Mouse (Mus musculus) heart, embryonic 12.5 days (tissue): ENCODE measurements around the gene Klk7. TPM values are rescaled to one million over a fixed set of nuclear protein-coding genes. Genes with fewer than 3 reads are reported as not detected.

Source experiments
- ATAC-seq: fragments of 200-750 bp; cut with Nextera tagmentation; 2 replicates; pipeline ENCODE4 v1.8.0; 2017; ENCODE audit warnings: moderate TSS enrichment, moderate library complexity; ENCODE audit not compliant: insufficient number of reproducible peaks, low FRiP score
- H3K27ac ChIP-seq: fragments of 300-500 bp; sonication (generic); 2 replicates; pipeline ENCODE4 v1.5.1; 2016; ENCODE audit warnings: mild to moderate bottlenecking, moderate library complexity; ENCODE audit not compliant: poor library complexity, severe bottlenecking
- H3K27me3 ChIP-seq: fragments of 300-500 bp; sonication (generic); replicated peaks from 2 replicates; pipeline ENCODE4 v1.6.1; 2016; ENCODE audit warnings: mild to moderate bottlenecking, moderate library complexity
- H3K36me3 ChIP-seq: fragments of 300-500 bp; sonication (generic); 2 replicates; pipeline ENCODE4 v1.6.1; 2016; ENCODE audit warnings: mild to moderate bottlenecking, moderate library complexity
- H3K4me1 ChIP-seq: fragments of 300-500 bp; sonication (generic); replicated peaks from 2 replicates; pipeline ENCODE4 v1.6.1; 2016; ENCODE audit warnings: mild to moderate bottlenecking
- H3K4me2 ChIP-seq: fragments of 300-500 bp; sonication (generic); 2 replicates; pipeline ENCODE4 v1.6.1; 2016; ENCODE audit warnings: mild to moderate bottlenecking, moderate library complexity
- H3K4me3 ChIP-seq: fragments of 300-500 bp; sonication (generic); 2 replicates; pipeline ENCODE4 v1.5.1; 2016; ENCODE audit warnings: mild to moderate bottlenecking
- H3K9ac ChIP-seq: fragments of 300-500 bp; sonication (generic); 2 replicates; pipeline ENCODE4 v1.6.1; 2016; ENCODE audit warnings: mild to moderate bottlenecking, moderate library complexity
- H3K9me3 ChIP-seq: fragments of 300-500 bp; sonication (generic); replicated peaks from 2 replicates; pipeline ENCODE4 v1.6.1; 2016; ENCODE audit warnings: mild to moderate bottlenecking, moderate library complexity
- WGBS: fragments of 180-500 bp; shearing (Covaris S2); methylation state at CpG from one replicate; pipeline ENCODE4 v1.1.7; 2016; 5-methylcytosine and 5-hydroxymethylcytosine counted together
- polyA plus RNA-seq: library from polyadenylated mRNA; unstranded; fragments of >200 nt; fragmentation: Nextera tagmentation; extraction: Ambion mirVana; gene quantifications from 2 replicates; pipeline ENCODE4 v1.2.1, GENCODE M21; 2016

Klk7 gene
- polyA plus RNA-seq = 0.26 TPM in 1 of 2 replicates, not detected in the other

DNA sequence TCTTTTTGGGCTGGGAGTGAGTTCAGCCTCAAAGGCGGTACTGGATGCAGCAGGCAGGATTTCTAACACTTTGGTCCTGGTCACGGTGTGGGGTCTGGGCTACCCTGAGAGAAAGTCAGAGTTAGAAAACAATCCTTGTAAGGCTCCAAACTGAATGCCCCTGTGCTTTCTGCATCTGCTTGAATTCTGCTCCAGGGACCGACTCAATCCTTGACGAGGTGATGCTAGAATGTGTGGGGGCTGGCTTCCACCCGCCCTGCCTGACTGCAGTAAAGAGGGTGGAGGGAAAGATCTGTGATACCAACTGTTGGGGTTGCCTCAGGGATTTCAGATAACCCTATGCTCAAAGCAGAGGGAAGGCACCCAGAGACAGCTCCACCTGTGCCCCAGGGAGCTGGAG is at the start of gene Klk7:
TSS of gene Klk7 (plus strand) at position 301 of the 400 bp plus-strand sequence.
- Histone ChIP-seq H3K9me3 (no peaks in the 10 kb centered on the region), H3K36me3 (no peaks in the 10 kb centered on the region), H3K4me2 (no peak within 1 kb of the TSS), H3K4me3 (no peak within 1 kb of the TSS), H3K4me1 (no peaks in the 10 kb centered on the region), H3K27me3 (peaks cover 6% of the 10 kb centered on the region; the same call in 1 of the 2 replicates), H3K27ac (no peak within 1 kb of the TSS), H3K9ac (no peak within 1 kb of the TSS)
- no peak for ATAC-seq
- 38% methylated on average over 5 of the region's 5 CpGs for WGBS

GRCm38 (mm10) chr7:43766484-43766883 is 44.6 kb upstream of the Klk7 start:
- Histone ChIP-seq H3K9me3 (no peaks in the 10 kb centered on the region), H3K9ac (no peak overlapping the region), H3K4me1 (no peaks in the 10 kb centered on the region), H3K27me3 (no peaks in the 10 kb centered on the region), H3K36me3 (no peaks in the 10 kb centered on the region), H3K4me2 (no peak overlapping the region), H3K27ac (no peak overlapping the region), H3K4me3 (no peak overlapping the region)
- WGBS = 44% methylated on average over 8 of the region's 8 CpGs
- no peak for ATAC-seq

DNA sequence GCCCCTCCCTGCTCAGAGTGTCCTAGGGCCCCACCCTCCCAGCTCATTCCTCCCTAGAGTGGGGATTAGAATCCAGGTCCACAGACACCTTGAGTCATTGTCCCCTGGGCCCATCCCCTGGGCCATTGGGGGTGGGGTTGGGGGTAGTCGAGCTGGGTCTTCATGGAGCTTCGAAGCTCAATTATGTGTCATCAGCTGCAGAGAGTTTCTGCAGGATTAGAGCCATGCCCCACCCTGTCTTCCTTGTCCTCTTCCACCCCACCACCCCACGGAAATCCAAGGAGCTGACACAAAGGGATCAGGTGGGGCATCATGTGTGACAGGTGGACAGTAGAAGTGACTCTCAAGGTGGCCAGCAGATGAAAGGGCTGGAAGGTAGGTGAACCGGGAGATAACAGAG is 42.5 kb upstream of the Klk7 start, which contains the start of gene Klk12:
TSS of gene Klk12 (plus strand) at position 301 of the 400 bp plus-strand sequence.
- H3K9me3 ChIP-seq = no peaks in the 10 kb centered on the region
- no peak for ATAC-seq
- 70% methylated on average over 4 of the region's 4 CpGs for WGBS

GRCm38 (mm10) chr7:43769636-43770035 is 41.5 kb upstream of the Klk7 start:
- H3K27me3 ChIP-seq = no peaks in the 10 kb centered on the region
- ATAC-seq = no peak
- H3K4me2 ChIP-seq = no peak overlapping the region
- H3K4me3 ChIP-seq = no peak overlapping the region
- no peaks in the 10 kb centered on the region for H3K9me3 ChIP-seq
- no peak overlapping the region for H3K27ac ChIP-seq
- no peak overlapping the region for H3K9ac ChIP-seq
- WGBS = 88% methylated on average over 8 of the region's 8 CpGs
- H3K4me1 ChIP-seq = no peaks in the 10 kb centered on the region
- H3K36me3 ChIP-seq = no peaks in the 10 kb centered on the region

More for the DNA sequence above, 42.5 kb upstream of the Klk7 start, which contains the start of gene Klk12:
- Histone ChIP-seq H3K4me1 (no peaks in the 10 kb centered on the region), H3K36me3 (no peaks in the 10 kb centered on the region), H3K4me3 (no peak within 1 kb of the TSS), H3K9ac (no peak within 1 kb of the TSS), H3K4me2 (no peak within 1 kb of the TSS), H3K27ac (no peak within 1 kb of the TSS), H3K27me3 (no peaks in the 10 kb centered on the region)

- ATAC-seq = peak; percentile 27; the same call in 1 of the 2 replicates
- no peaks in the 10 kb centered on the region for H3K27me3 ChIP-seq
Observed at GRCm38 (mm10) chr7:43770701-43771100, 40.4 kb upstream of the Klk7 start.

GRCm38 (mm10) chr7:43771916-43772315 is 39.2 kb upstream of the Klk7 start:
- 79% methylated on average over 6 of the region's 6 CpGs for WGBS
- H3K9me3 ChIP-seq = no peaks in the 10 kb centered on the region
- no peak overlapping the region for H3K9ac ChIP-seq
- H3K36me3 ChIP-seq = no peaks in the 10 kb centered on the region
- no peak overlapping the region for H3K4me3 ChIP-seq
- H3K4me2 ChIP-seq = no peak overlapping the region
- no peaks in the 10 kb centered on the region for H3K4me1 ChIP-seq
- no peak for ATAC-seq
- no peaks in the 10 kb centered on the region for H3K27me3 ChIP-seq
- H3K27ac ChIP-seq = no peak overlapping the region

More at GRCm38 (mm10) chr7:43770701-43771100, 40.4 kb upstream of the Klk7 start:
- no peaks in the 10 kb centered on the region for H3K9me3 ChIP-seq
- WGBS = 91% methylated on average over 10 of the region's 10 CpGs
- H3K4me3 ChIP-seq = no peak overlapping the region
- no peak overlapping the region for H3K9ac ChIP-seq
- no peak overlapping the region for H3K4me2 ChIP-seq
- no peaks in the 10 kb centered on the region for H3K36me3 ChIP-seq
- no peak overlapping the region for H3K27ac ChIP-seq
- no peaks in the 10 kb centered on the region for H3K4me1 ChIP-seq

DNA sequence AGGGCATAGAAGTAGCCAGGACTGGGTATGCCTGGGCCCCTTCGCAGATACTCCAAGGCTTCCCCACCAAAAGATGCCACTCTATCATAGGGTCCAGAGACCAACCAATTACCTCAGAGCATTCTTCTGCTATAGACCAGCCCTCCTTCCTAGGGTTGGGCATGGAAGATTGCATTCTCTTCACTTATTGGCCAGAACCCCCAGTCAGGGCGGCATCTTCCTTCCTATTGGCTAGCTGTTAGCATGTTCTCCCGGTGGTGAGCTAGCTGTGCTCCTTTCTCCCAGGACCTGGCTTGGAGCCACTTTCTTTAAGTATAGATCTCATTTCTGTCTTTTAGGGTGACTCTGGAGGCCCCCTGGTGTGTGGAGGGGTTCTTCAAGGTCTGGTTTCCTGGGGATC is 38.2 kb upstream of the Klk7 start:
- no peak overlapping the region for H3K4me3 ChIP-seq
- no peak overlapping the region for H3K9ac ChIP-seq
- no peaks in the 10 kb centered on the region for H3K27me3 ChIP-seq
- no peaks in the 10 kb centered on the region for H3K4me1 ChIP-seq
- no peaks in the 10 kb centered on the region for H3K9me3 ChIP-seq
- H3K4me2 ChIP-seq = no peak overlapping the region
- no peaks in the 10 kb centered on the region for H3K36me3 ChIP-seq
- ATAC-seq = no peak
- no peak overlapping the region for H3K27ac ChIP-seq
- WGBS = 69% methylated on average over 3 of the region's 3 CpGs

DNA sequence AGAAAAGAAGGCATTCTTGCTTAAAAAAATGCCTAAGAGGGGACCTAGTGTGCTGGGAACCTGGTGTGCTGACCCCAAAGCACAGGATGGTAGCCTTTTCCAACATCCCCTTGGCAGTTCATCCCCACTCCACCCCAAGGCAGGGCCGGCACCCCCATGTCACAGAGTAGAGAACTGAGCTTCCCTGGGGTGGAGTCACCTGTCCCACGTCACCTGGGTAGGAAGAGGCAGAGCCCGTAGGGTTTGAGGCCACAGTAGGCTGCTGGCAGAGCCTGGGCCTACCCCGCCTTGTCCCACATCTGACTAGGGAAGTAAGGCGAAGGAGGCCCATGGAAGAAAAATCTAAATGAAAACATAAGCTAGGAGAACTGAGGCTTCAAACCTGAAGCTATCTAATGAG is 36.7 kb upstream of the Klk7 start, which contains the start of gene Klk11:
TSS of gene Klk11 (plus strand) at position 241 of the 400 bp plus-strand sequence.
- no peak within 1 kb of the TSS for H3K4me3 ChIP-seq
- H3K4me1 ChIP-seq = no peaks in the 10 kb centered on the region
- no peaks in the 10 kb centered on the region for H3K36me3 ChIP-seq
- no peak within 1 kb of the TSS for H3K4me2 ChIP-seq
- ATAC-seq = no peak
- H3K9me3 ChIP-seq = no peaks in the 10 kb centered on the region
- WGBS = 84% methylated on average over 5 of the region's 5 CpGs
- no peak within 1 kb of the TSS for H3K27ac ChIP-seq
- H3K9ac ChIP-seq = no peak within 1 kb of the TSS
- H3K27me3 ChIP-seq = no peaks in the 10 kb centered on the region

GRCm38 (mm10) chr7:43774802-43775201 is 36.3 kb upstream of the Klk7 start:
- no peak overlapping the region for H3K4me3 ChIP-seq
- no peak overlapping the region for H3K27ac ChIP-seq
- H3K9me3 ChIP-seq = no peaks in the 10 kb centered on the region
- no peak for ATAC-seq
- no peak overlapping the region for H3K4me2 ChIP-seq
- no peaks in the 10 kb centered on the region for H3K36me3 ChIP-seq
- WGBS = 61% methylated on average over 6 of the region's 6 CpGs
- no peak overlapping the region for H3K9ac ChIP-seq
- no peaks in the 10 kb centered on the region for H3K27me3 ChIP-seq
- no peaks in the 10 kb centered on the region for H3K4me1 ChIP-seq

DNA sequence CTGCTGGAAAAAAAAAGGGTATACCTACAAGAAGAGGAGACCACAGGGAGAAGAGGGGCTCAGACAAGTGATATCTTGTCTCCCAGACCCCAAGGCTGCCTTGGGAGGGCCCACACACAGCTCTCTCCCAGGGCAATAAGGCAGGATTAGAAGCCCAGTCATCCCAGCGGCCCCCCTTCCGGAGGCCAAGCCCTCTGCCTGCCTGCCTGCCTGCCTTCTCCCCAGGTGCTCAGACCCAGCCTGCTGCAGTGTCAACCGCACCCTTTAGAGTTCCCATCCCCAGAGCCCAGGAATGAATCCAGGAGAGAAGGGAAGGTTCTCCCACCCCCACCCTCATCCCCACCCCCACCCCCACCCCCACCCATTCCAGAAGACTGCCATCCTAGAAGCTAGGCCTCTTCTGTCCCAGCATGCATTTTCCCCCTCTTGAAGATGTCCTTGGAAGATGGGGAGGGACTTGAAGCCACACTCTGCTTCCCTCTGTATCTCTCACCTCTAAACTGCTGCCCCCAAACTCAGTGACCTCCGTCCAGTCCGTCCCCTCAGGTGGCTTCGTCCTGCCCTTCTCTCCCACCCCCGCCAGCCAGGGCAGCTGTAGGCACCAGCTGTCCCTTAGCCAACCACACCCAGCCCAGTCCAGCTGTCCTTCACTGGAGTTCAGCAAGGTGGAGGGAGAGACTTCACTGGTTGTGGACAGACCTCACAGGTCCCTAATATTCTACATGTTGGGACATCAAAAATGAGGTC is 35.6 kb upstream of the Klk7 start:
- Histone ChIP-seq H3K9ac (no peak overlapping the region), H3K4me1 (no peaks in the 10 kb centered on the region), H3K36me3 (no peaks in the 10 kb centered on the region), H3K4me3 (no peak overlapping the region), H3K27ac (no peak overlapping the region), H3K4me2 (no peak overlapping the region), H3K9me3 (no peaks in the 10 kb centered on the region), H3K27me3 (no peaks in the 10 kb centered on the region)
- WGBS = 47% methylated on average over 7 of the region's 7 CpGs
- no peak for ATAC-seq

DNA sequence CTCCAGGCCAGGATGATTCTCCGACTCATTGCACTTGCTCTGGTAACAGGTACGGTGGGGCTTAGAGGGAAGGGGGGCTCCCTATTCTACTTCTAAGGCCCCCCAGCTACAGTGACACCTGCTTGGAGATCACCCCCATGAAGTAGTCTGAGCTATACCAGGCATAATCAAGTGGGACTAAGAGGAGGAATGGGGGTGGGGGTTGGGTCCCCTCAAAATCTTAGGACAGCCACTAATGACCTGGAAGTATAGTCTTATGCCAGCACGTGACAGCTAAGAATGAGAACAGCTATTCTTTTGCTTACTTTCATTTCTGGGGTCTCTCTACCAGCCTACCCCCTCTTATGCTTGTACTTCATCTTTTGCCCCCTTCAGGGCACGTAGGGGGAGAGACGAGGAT is 34.6 kb upstream of the Klk7 start:
- Histone ChIP-seq H3K27ac (no peak overlapping the region), H3K4me1 (0 out of 2 replicates have a peak, but pooled peaks cover 3% of the 10 kb centered on the region), H3K27me3 (peaks cover 2% of the 10 kb centered on the region), H3K4me3 (no peak overlapping the region), H3K4me2 (no peak overlapping the region), H3K9me3 (no peaks in the 10 kb centered on the region), H3K9ac (no peak overlapping the region), H3K36me3 (no peaks in the 10 kb centered on the region)
- ATAC-seq = no peak
- 75% methylated on average over 5 of the region's 5 CpGs for WGBS
